Mouse (Mus musculus) adrenal gland, postnatal 14 days (tissue): ENCODE measurements at regions not wholly inside any gene's neighbourhood (a gene's known extent, or its start where the extent isn't known, plus 50 kb on each side); places are given as distances from the start of the nearest gene placed in this dataset.

ENCODE experiments used
- DNase-seq: peaks from one replicate; pipeline ENCODE4 v3.0.0; 2021; ENCODE audit warnings: mixed read lengths

GRCm38 (mm10) chr11:42067788-42068187, 67.1 kb upstream of the Gabrg2 start:
- DNase-seq = peak; percentile 37

GRCm38 (mm10) chr11:42051567-42051966, 50.9 kb upstream of the Gabrg2 start:
- DNase-seq = no peak
